Mouse (Mus musculus): ENCODE measurements at regions not wholly inside any gene's neighbourhood (a gene's known extent, or its start where the extent isn't known, plus 50 kb on each side); places are given as distances from the start of the nearest gene placed in this dataset.
A peak's percentile ranks its signal among the peaks of the same experiment; 100 is the strongest.

- 43% methylated on average over 1 of the region's 1 CpGs for WGBS
- Histone ChIP-seq H3K36me3 (ENCODE audit: insufficient read depth, low read length) (no peaks in the 10 kb centered on the region), H3K9me3 (ENCODE audit: low read length) (no peaks in the 10 kb centered on the region), H3K4me1 (ENCODE audit: insufficient read depth, low read length) (no peaks in the 10 kb centered on the region), H3K27me3 (ENCODE audit: insufficient read depth, low read length) (no peaks in the 10 kb centered on the region), H3K27ac (ENCODE audit: low read depth, low read length) (no peak overlapping the region), H3K4me2 (ENCODE audit: low read depth, low read length, poor library complexity, severe bottlenecking) (no peak overlapping the region), H3K9ac (replicated peaks; ENCODE audit: low read length, poor library complexity, severe bottlenecking) (no peak overlapping the region), H3K4me3 (ENCODE audit: low read depth, low read length) (no peak overlapping the region)
- ATAC-seq (ENCODE audit: low FRiP score) (no peak), DNase-seq (ENCODE audit: low spot score) (no peak)
- no peak for TF ChIP-seq CTCF (IDR thresholded peaks at IDR 0.05)
Measured at GRCm38 (mm10) chr2:134126988-134127387, 427.2 kb downstream of the Hao1 start.

- H3K27me3 ChIP-seq (ENCODE audit: insufficient read depth, low read length): no peaks in the 10 kb centered on the region
Measured at GRCm38 (mm10) chr2:134107286-134107685, 446.9 kb downstream of the Hao1 start.

GRCm38 (mm10) chr2:134088374-134088773 lies 465.8 kb downstream of the Hao1 start:
- H3K27ac ChIP-seq (ENCODE audit: low read depth, low read length): no peak overlapping the region
- DNase-seq (ENCODE audit: low spot score): no peak
- H3K9me3 ChIP-seq (ENCODE audit: low read length): no peaks in the 10 kb centered on the region
- no peak for ATAC-seq (ENCODE audit: low FRiP score)
- H3K4me1 ChIP-seq (ENCODE audit: insufficient read depth, low read length): no peaks in the 10 kb centered on the region
- no peaks in the 10 kb centered on the region for H3K27me3 ChIP-seq (ENCODE audit: insufficient read depth, low read length)
- TF ChIP-seq CTCF (IDR thresholded peaks at IDR 0.05): peak; percentile 48
- no peak overlapping the region for H3K4me3 ChIP-seq (ENCODE audit: low read depth, low read length)
- no peak overlapping the region for H3K4me2 ChIP-seq (ENCODE audit: low read depth, low read length, poor library complexity, severe bottlenecking)
- H3K9ac ChIP-seq (replicated peaks; ENCODE audit: low read length, poor library complexity, severe bottlenecking): no peak overlapping the region
- 70% methylated on average over 2 of the region's 2 CpGs for WGBS
- no peaks in the 10 kb centered on the region for H3K36me3 ChIP-seq (ENCODE audit: insufficient read depth, low read length)

More at GRCm38 (mm10) chr2:134107286-134107685, 446.9 kb downstream of the Hao1 start:
- Histone ChIP-seq H3K9ac (replicated peaks; ENCODE audit: low read length, poor library complexity, severe bottlenecking) (no peak overlapping the region), H3K36me3 (ENCODE audit: insufficient read depth, low read length) (no peaks in the 10 kb centered on the region), H3K9me3 (ENCODE audit: low read length) (no peaks in the 10 kb centered on the region), H3K4me3 (ENCODE audit: low read depth, low read length) (no peak overlapping the region), H3K4me2 (ENCODE audit: low read depth, low read length, poor library complexity, severe bottlenecking) (no peak overlapping the region), H3K27ac (ENCODE audit: low read depth, low read length) (no peak overlapping the region), H3K4me1 (ENCODE audit: insufficient read depth, low read length) (no peaks in the 10 kb centered on the region)
- ATAC-seq (ENCODE audit: low FRiP score) (no peak), DNase-seq (ENCODE audit: low spot score) (no peak)
- no peak for TF ChIP-seq CTCF (IDR thresholded peaks at IDR 0.05)

- H3K36me3 ChIP-seq (ENCODE audit: insufficient read depth, low read length): no peaks in the 10 kb centered on the region
- ATAC-seq (ENCODE audit: low FRiP score) (no peak), DNase-seq (ENCODE audit: low spot score) (no peak)
- TF ChIP-seq CTCF (IDR thresholded peaks at IDR 0.05): no peak
- no peak overlapping the region for H3K4me2 ChIP-seq (ENCODE audit: low read depth, low read length, poor library complexity, severe bottlenecking)
- H3K4me1 ChIP-seq (ENCODE audit: insufficient read depth, low read length): no peaks in the 10 kb centered on the region
- no peak overlapping the region for H3K4me3 ChIP-seq (ENCODE audit: low read depth, low read length)
- no peak overlapping the region for H3K9ac ChIP-seq (replicated peaks; ENCODE audit: low read length, poor library complexity, severe bottlenecking)
- WGBS: 87% methylated on average over 1 of the region's 1 CpGs
- H3K27ac ChIP-seq (ENCODE audit: low read depth, low read length): no peak overlapping the region
- H3K9me3 ChIP-seq (ENCODE audit: low read length): no peaks in the 10 kb centered on the region
- H3K27me3 ChIP-seq (ENCODE audit: insufficient read depth, low read length): no peaks in the 10 kb centered on the region
Measured at GRCm38 (mm10) chr2:134080148-134080547, 474.0 kb downstream of the Hao1 start.

- Histone ChIP-seq H3K27me3 (ENCODE audit: insufficient read depth, low read length) (no peaks in the 10 kb centered on the region), H3K9me3 (ENCODE audit: low read length) (no peaks in the 10 kb centered on the region), H3K4me2 (ENCODE audit: low read depth, low read length, poor library complexity, severe bottlenecking) (no peak overlapping the region), H3K4me1 (ENCODE audit: insufficient read depth, low read length) (no peaks in the 10 kb centered on the region), H3K36me3 (ENCODE audit: insufficient read depth, low read length) (no peaks in the 10 kb centered on the region), H3K4me3 (ENCODE audit: low read depth, low read length) (no peak overlapping the region), H3K9ac (replicated peaks; ENCODE audit: low read length, poor library complexity, severe bottlenecking) (no peak overlapping the region), H3K27ac (ENCODE audit: low read depth, low read length) (no peak overlapping the region)
- DNase-seq (ENCODE audit: low spot score) (no peak), ATAC-seq (ENCODE audit: low FRiP score) (no peak)
- no peak for TF ChIP-seq CTCF (IDR thresholded peaks at IDR 0.05)
- 64% methylated on average over 1 of the region's 1 CpGs for WGBS
Measured at GRCm38 (mm10) chr2:134077953-134078352, 476.2 kb downstream of the Hao1 start.

DNA sequence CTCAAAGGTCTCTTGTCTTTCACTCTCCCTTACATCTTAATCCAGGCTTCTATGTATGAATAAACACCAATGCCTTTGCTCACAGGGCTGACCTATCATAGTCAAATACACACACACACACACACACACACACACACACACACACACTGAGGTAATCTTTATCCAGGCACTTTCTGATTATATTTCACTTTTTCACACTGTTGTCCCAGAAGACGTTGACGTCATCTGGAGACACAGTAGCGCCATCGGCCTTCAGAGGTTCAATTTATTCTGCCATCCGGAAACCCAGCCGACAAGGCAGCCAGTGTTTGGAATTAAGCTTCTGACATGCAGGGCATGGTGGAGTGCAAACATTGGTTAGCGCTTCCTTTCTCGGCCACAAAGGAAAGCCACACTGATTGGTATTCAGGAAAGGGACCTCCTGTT lies 486.2 kb downstream of the Hao1 start:
- H3K36me3 ChIP-seq (ENCODE audit: insufficient read depth, low read length): no peaks in the 10 kb centered on the region
- peak; percentile 30 for TF ChIP-seq CTCF (IDR thresholded peaks at IDR 0.05)
- 0 out of 2 replicates have a peak overlapping the region, but pooled peaks have one; percentile 12 for H3K27ac ChIP-seq (ENCODE audit: low read depth, low read length)
- 19% methylated on average over 8 of the region's 8 CpGs for WGBS
- no peaks in the 10 kb centered on the region for H3K9me3 ChIP-seq (ENCODE audit: low read length)
- DNase-seq (ENCODE audit: low spot score) (peak; percentile 62), ATAC-seq (ENCODE audit: low FRiP score) (peak; percentile 87)
- H3K27me3 ChIP-seq (ENCODE audit: insufficient read depth, low read length): no peaks in the 10 kb centered on the region
- H3K4me3 ChIP-seq (ENCODE audit: low read depth, low read length): no peak overlapping the region
- no peak overlapping the region for H3K9ac ChIP-seq (replicated peaks; ENCODE audit: low read length, poor library complexity, severe bottlenecking)
- H3K4me2 ChIP-seq (ENCODE audit: low read depth, low read length, poor library complexity, severe bottlenecking): peak overlapping the region; percentile 24; the same call in 1 of the 2 replicates
- 0 out of 2 replicates have a peak, but pooled peaks cover 4% of the 10 kb centered on the region for H3K4me1 ChIP-seq (ENCODE audit: insufficient read depth, low read length)

All from midbrain, postnatal 0 days (tissue).